Mouse (Mus musculus) spleen, adult 2 months (tissue): Measurements from ENCODE around the gene Usp30.

Experiments used
- CTCF ChIP-seq: fragments of 200-500 bp; IDR thresholded peaks from 2 replicates; pipeline ENCODE4 v1.5.1; 2011; ENCODE audit warnings: mild to moderate bottlenecking, inconsistent platforms; ENCODE audit not compliant: insufficient read depth, insufficient read length, insufficient replicate concordance; ENCODE audit errors: extremely low read depth
- POLR2A ChIP-seq: fragments of 200-500 bp; IDR thresholded peaks from 2 replicates; pipeline ENCODE4 v1.6.1; 2011; ENCODE audit warnings: low read depth, low read length, inconsistent platforms

- no peak for TF ChIP-seq POLR2A
- TF ChIP-seq CTCF, result no peak
Measured at GRCm38 (mm10) chr5:114045134-114045533, 20.1 kb upstream of the Usp30 start.
